In the genomic region with DNA sequence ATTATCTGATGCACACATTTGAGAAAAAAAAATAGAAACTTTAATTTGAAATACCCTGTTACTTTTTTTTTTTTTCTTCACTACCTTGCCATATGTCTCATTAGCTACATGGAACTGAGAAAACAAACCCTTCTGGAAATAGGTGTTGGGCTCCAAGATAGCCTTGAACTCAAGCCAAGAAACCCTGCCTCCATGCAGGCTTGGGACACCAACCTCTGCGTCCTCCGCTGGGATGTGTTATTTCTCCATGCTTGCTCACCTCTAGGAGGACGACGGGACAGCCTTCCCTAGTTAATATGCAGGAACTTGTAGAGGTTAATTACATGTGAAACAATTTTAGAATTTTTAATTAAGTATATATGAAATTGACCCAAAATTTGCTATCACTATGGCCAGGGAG, we compare ENCODE assay signal across 14 mouse cellular contexts.
DNase-seq lines count a peak whose midpoint lies in the region; ATAC-seq and TF ChIP-seq lines count a peak whose summit lies in the region.
"Had no signal": no experiment of that assay in that cellular context is flagged by ENCODE, and none has a peak within 500 bp of the region (broad histone marks: within the 10 kb centered on the region; RNA-seq: fewer than 3 reads in every experiment).

No protein-coding gene starts in this region.

- no peak overlapping the region for H3K9ac ChIP-seq in forebrain, embryonic 14.5 days (ENCODE audit: low read length)
- H3K9ac ChIP-seq in forebrain, embryonic 11.5 days (ENCODE audit: low read length): no peak overlapping the region
- H3K9ac ChIP-seq in liver, adult 2 months (ENCODE audit: low read depth, low read length): no peak overlapping the region
- H3K9ac ChIP-seq in liver, embryonic 12.5 days: no peak overlapping the region
- H3K9ac ChIP-seq: heart, embryonic 13.5 days; hindbrain, embryonic 15.5 days had no signal

- no peak for TF ChIP-seq POLR2A in liver, adult 2 months (IDR thresholded peaks at IDR 0.05; ENCODE audit: extremely low read depth, insufficient read depth, low read length)

- H3K4me2 ChIP-seq in forebrain, embryonic 14.5 days (ENCODE audit: low read length): no peak overlapping the region
- H3K4me2 ChIP-seq in forebrain, embryonic 11.5 days (ENCODE audit: low read depth, low read length, severe bottlenecking): no peak overlapping the region
- H3K4me2 ChIP-seq in liver, embryonic 12.5 days: no peak overlapping the region
- H3K4me2 ChIP-seq: heart, embryonic 13.5 days; hindbrain, embryonic 15.5 days had no signal

- 66% methylated on average over 4 of the region's 4 CpGs for WGBS in forebrain, embryonic 14.5 days
- 93% methylated on average over 4 of the region's 4 CpGs for WGBS in forebrain, embryonic 11.5 days
- WGBS in liver, adult 2 months: 27% methylated on average over 4 of the region's 4 CpGs
- WGBS in liver, embryonic 12.5 days (ENCODE audit: insufficient replicate concordance): 83% methylated on average over 4 of the region's 4 CpGs

- H3K4me3 ChIP-seq in forebrain, embryonic 14.5 days (ENCODE audit: low read depth, low read length): no peak overlapping the region
- no peak overlapping the region for H3K4me3 ChIP-seq in forebrain, embryonic 11.5 days (ENCODE audit: low read depth, low read length)
- no peak overlapping the region for H3K4me3 ChIP-seq in liver, adult 2 months (ENCODE audit: insufficient read depth, low read depth, low read length)
- no peak overlapping the region for H3K4me3 ChIP-seq in liver, embryonic 12.5 days
- H3K4me3 ChIP-seq: embryonic facial prominence, embryonic 10.5 days; heart, embryonic 13.5 days; hindbrain, embryonic 15.5 days had no signal

- no peaks in the 10 kb centered on the region for H3K79me2 ChIP-seq in liver, adult 2 months (ENCODE audit: control insufficient read depth, insufficient read depth, low read length)

- TF ChIP-seq CTCF in liver, adult 2 months (IDR thresholded peaks at IDR 0.05; ENCODE audit: low read depth, low read length): 0 out of 2 replicates have a peak, but pooled peaks have one; percentile 16

- no peaks in the 10 kb centered on the region for H3K9me3 ChIP-seq in forebrain, embryonic 14.5 days (replicated peaks; ENCODE audit: control insufficient read depth, low read length)
- no peaks in the 10 kb centered on the region for H3K9me3 ChIP-seq in forebrain, embryonic 11.5 days (ENCODE audit: control insufficient read depth, low read length)
- no peaks in the 10 kb centered on the region for H3K9me3 ChIP-seq in liver, embryonic 12.5 days (replicated peaks)
- H3K9me3 ChIP-seq: embryonic facial prominence, embryonic 10.5 days; heart, embryonic 13.5 days; hindbrain, embryonic 15.5 days had no signal

- no peaks in the 10 kb centered on the region for H3K4me1 ChIP-seq in forebrain, embryonic 14.5 days (ENCODE audit: control insufficient read depth, insufficient read depth, low read length)
- H3K4me1 ChIP-seq in forebrain, embryonic 11.5 days (replicated peaks; ENCODE audit: control insufficient read depth, insufficient read depth, low read length): no peaks in the 10 kb centered on the region
- H3K4me1 ChIP-seq in liver, adult 2 months (ENCODE audit: control insufficient read depth, insufficient read depth, low read length): peaks cover 6% of the 10 kb centered on the region; the same call in 1 of the 2 replicates
- H3K4me1 ChIP-seq in liver, embryonic 12.5 days: no peaks in the 10 kb centered on the region
- H3K4me1 ChIP-seq: embryonic facial prominence, embryonic 10.5 days; heart, embryonic 13.5 days; hindbrain, embryonic 15.5 days had no signal

- H3K36me3 ChIP-seq in forebrain, embryonic 14.5 days (ENCODE audit: control insufficient read depth, insufficient read depth, low read length): no peaks in the 10 kb centered on the region
- H3K36me3 ChIP-seq in forebrain, embryonic 11.5 days (ENCODE audit: control insufficient read depth, insufficient read depth, low read length): no peaks in the 10 kb centered on the region
- peaks cover 2% of the 10 kb centered on the region; the same call in 1 of the 2 replicates for H3K36me3 ChIP-seq in liver, adult 2 months (ENCODE audit: control insufficient read depth, insufficient read depth, low read length)
- no peaks in the 10 kb centered on the region for H3K36me3 ChIP-seq in liver, embryonic 12.5 days
- H3K36me3 ChIP-seq: embryonic facial prominence, embryonic 10.5 days; hindbrain, embryonic 15.5 days had no signal

- DNase-seq in cerebellum, postnatal 10 days: peak; percentile 47 to 49
- peak; percentile 35 for DNase-seq in forebrain, embryonic 14.5 days (ENCODE audit: low spot score)
- no peak for DNase-seq in forebrain, embryonic 11.5 days (ENCODE audit: low spot score)
- peak; percentile 67 for DNase-seq in liver, adult 2 months (ENCODE audit: extremely low read depth, low read depth, low spot score)
- DNase-seq: cerebellum, adult 11 months; gastrocnemius, postnatal 14 days; heart, postnatal 36 days; kidney, adult 2 months had no signal

- no peak overlapping the region for H3K27ac ChIP-seq in forebrain, embryonic 14.5 days (ENCODE audit: low read depth, low read length)
- H3K27ac ChIP-seq in forebrain, embryonic 11.5 days (ENCODE audit: low read depth, low read length): no peak overlapping the region
- H3K27ac ChIP-seq in liver, adult 2 months (replicated peaks; ENCODE audit: insufficient read depth, low read depth, low read length): no peak overlapping the region
- H3K27ac ChIP-seq in liver, embryonic 12.5 days: no peak overlapping the region
- H3K27ac ChIP-seq: embryonic facial prominence, embryonic 10.5 days; heart, embryonic 13.5 days; hindbrain, embryonic 15.5 days had no signal

- ATAC-seq in cerebellum, adult (ENCODE audit: insufficient number of reproducible peaks, low FRiP score, low TSS enrichment): no peak
- no peak for ATAC-seq in forebrain, embryonic 14.5 days
- no peak for ATAC-seq in forebrain, embryonic 11.5 days (replicated peaks; ENCODE audit: low FRiP score)
- no peak for ATAC-seq in liver, embryonic 12.5 days
- ATAC-seq: forebrain, embryonic 16.5 days had no signal

- no peaks in the 10 kb centered on the region for H3K27me3 ChIP-seq in forebrain, embryonic 14.5 days (replicated peaks; ENCODE audit: control insufficient read depth, insufficient read depth, low read length)
- no peaks in the 10 kb centered on the region for H3K27me3 ChIP-seq in forebrain, embryonic 11.5 days (ENCODE audit: control insufficient read depth, insufficient read depth, low read length)
- no peaks in the 10 kb centered on the region for H3K27me3 ChIP-seq in liver, adult 2 months (ENCODE audit: control insufficient read depth, insufficient read depth, low read length)
- no peaks in the 10 kb centered on the region for H3K27me3 ChIP-seq in liver, embryonic 12.5 days (replicated peaks)
- H3K27me3 ChIP-seq: heart, embryonic 13.5 days; hindbrain, embryonic 15.5 days had no signal
